Mouse (Mus musculus) myocyte (in vitro differentiated cells): ENCODE results near the gene Ptpro. TPM values are rescaled to one million over a fixed set of nuclear protein-coding genes. Genes with fewer than 3 reads are reported as not detected.

ENCODE experiments used
- H3K27me3 ChIP-seq: one replicate; pipeline ENCODE4 v1.6.1; 2011; ENCODE audit not compliant: control insufficient read depth, insufficient read depth, insufficient read length
- H3K36me3 ChIP-seq: one replicate; pipeline ENCODE4 v1.6.1; 2011; ENCODE audit not compliant: control insufficient read depth, insufficient read depth
- H3K4me2 ChIP-seq: one replicate; pipeline ENCODE4 v1.6.1; 2011; ENCODE audit warnings: low read depth, control low read depth
- H3K4me3 ChIP-seq: one replicate; pipeline ENCODE4 v1.5.1; 2011; ENCODE audit warnings: mild to moderate bottlenecking, control low read depth, moderate library complexity
- H3K79me2 ChIP-seq: one replicate; pipeline ENCODE4 v1.6.1; 2011; ENCODE audit not compliant: control insufficient read depth, insufficient read depth
- H3ac ChIP-seq: one replicate; pipeline ENCODE4 v1.6.1; 2011; ENCODE audit not compliant: control insufficient read depth, insufficient read length
- CEBPB ChIP-seq: IDR thresholded peaks from 2 replicates; pipeline ENCODE4 v1.6.1; 2011; ENCODE audit warnings: mild to moderate bottlenecking, moderate library complexity; ENCODE audit not compliant: poor library complexity, insufficient read depth, severe bottlenecking
- E2F4 ChIP-seq: IDR thresholded peaks from one replicate; pipeline ENCODE4 v1.6.1; 2011; ENCODE audit warnings: mild to moderate bottlenecking, control low read depth, moderate library complexity; ENCODE audit not compliant: insufficient read depth
- MAX ChIP-seq: IDR thresholded peaks from one replicate; pipeline ENCODE4 v1.6.1; 2011; ENCODE audit warnings: low read depth, mild to moderate bottlenecking, control low read depth
- MYOD1 ChIP-seq, 3 experiments: IDR thresholded peaks; one replicate each; pipeline ENCODE4 v1.6.1; 2011; ENCODE audit warnings: control low read depth in 2 of 3, low read depth in 2 of 3, mild to moderate bottlenecking in 2 of 3, moderate library complexity in 1 of 3; ENCODE audit not compliant: insufficient read length in 2 of 3, control insufficient read depth in 1 of 3
- MYOG ChIP-seq, 3 experiments: IDR thresholded peaks; one replicate each; pipeline ENCODE4 v1.6.1; 2011; ENCODE audit warnings: control low read depth in 2 of 3, low read depth in 2 of 3, mild to moderate bottlenecking in 2 of 3; ENCODE audit not compliant: insufficient read length in 2 of 3, control insufficient read depth in 1 of 3, insufficient read depth in 1 of 3
- POLR2A ChIP-seq: IDR thresholded peaks from one replicate; pipeline ENCODE4 v1.6.1; 2011; ENCODE audit warnings: low read depth, mild to moderate bottlenecking, control low read depth, moderate library complexity; ENCODE audit not compliant: insufficient read length
- POLR2AphosphoS2 ChIP-seq: IDR thresholded peaks from one replicate; pipeline ENCODE4 v1.6.1; 2011; ENCODE audit warnings: low read depth, control low read depth; ENCODE audit not compliant: insufficient read length
- REST ChIP-seq: IDR thresholded peaks from one replicate; pipeline ENCODE4 v1.6.1; 2011; ENCODE audit warnings: mild to moderate bottlenecking, control low read depth, moderate library complexity; ENCODE audit not compliant: insufficient read depth, insufficient read length
- SRF ChIP-seq: IDR thresholded peaks from one replicate; pipeline ENCODE4 v1.6.1; 2011; ENCODE audit warnings: low read depth; ENCODE audit not compliant: control insufficient read depth, insufficient read length
- TCF12 ChIP-seq: IDR thresholded peaks from one replicate; pipeline ENCODE4 v1.6.1; 2011; ENCODE audit warnings: mild to moderate bottlenecking, control low read depth; ENCODE audit not compliant: poor library complexity, insufficient read depth, severe bottlenecking
- TCF3 ChIP-seq: IDR thresholded peaks from one replicate; pipeline ENCODE4 v1.6.1; 2011; ENCODE audit warnings: low read depth, control low read depth; ENCODE audit not compliant: insufficient read length
- USF1 ChIP-seq: IDR thresholded peaks from one replicate; pipeline ENCODE4 v1.6.1; 2011; ENCODE audit warnings: low read depth, mild to moderate bottlenecking, control low read depth, moderate library complexity
- polyA plus RNA-seq: library from polyadenylated mRNA; unstranded; fragments of >200 nt; fragmentation: generic; extraction: Trizol; gene quantifications from one replicate; pipeline ENCODE4 v1.2.1, GENCODE M21; 2012; ENCODE audit warnings: missing spikeins

The Ptpro gene
- polyA plus RNA-seq, 1 experiment: not detected

GRCm38 (mm10) chr6:137286376-137286775, 34.3 kb downstream of the Ptpro start:
- no peaks in the 10 kb centered on the region for H3K36me3 ChIP-seq

GRCm38 (mm10) chr6:137287788-137288187, 35.7 kb downstream of the Ptpro start:
- Histone ChIP-seq H3K27me3 (no peaks in the 10 kb centered on the region), H3ac (no peak overlapping the region), H3K4me2 (no peak overlapping the region), H3K79me2 (no peaks in the 10 kb centered on the region), H3K36me3 (no peaks in the 10 kb centered on the region), H3K4me3 (no peak overlapping the region)
- TF ChIP-seq POLR2AphosphoS2 (no peak), SRF (no peak), E2F4 (no peak), MAX (no peak), CEBPB (no peak)

More at GRCm38 (mm10) chr6:137286376-137286775, 34.3 kb downstream of the Ptpro start:
- Histone ChIP-seq H3K27me3 (peaks cover 9% of the 10 kb centered on the region), H3K4me3 (no peak overlapping the region), H3K4me2 (no peak overlapping the region), H3K79me2 (no peaks in the 10 kb centered on the region), H3ac (no peak overlapping the region)
- no peak for TF ChIP-seq MYOG (IDR thresholded peaks at IDR 0.05; ENCODE audit: control insufficient read depth in 1 of 3, insufficient read depth in 1 of 3, insufficient read length in 2 of 3, low read depth in 2 of 3)
- TF ChIP-seq MYOD1 (IDR thresholded peaks at IDR 0.05; ENCODE audit: control insufficient read depth in 1 of 3, insufficient read length in 2 of 3, low read depth in 2 of 3): no peak
- TF ChIP-seq TCF12: no peak
- no peak for TF ChIP-seq POLR2AphosphoS2
- TF ChIP-seq REST: no peak
- no peak for TF ChIP-seq USF1
- TF ChIP-seq POLR2A: no peak
- TF ChIP-seq CEBPB: no peak
- no peak for TF ChIP-seq TCF3
- TF ChIP-seq SRF: no peak
- TF ChIP-seq E2F4: no peak

- Histone ChIP-seq H3ac (no peak overlapping the region), H3K27me3 (no peaks in the 10 kb centered on the region), H3K4me3 (no peak overlapping the region), H3K79me2 (no peaks in the 10 kb centered on the region), H3K36me3 (no peaks in the 10 kb centered on the region), H3K4me2 (no peak overlapping the region)
- TF ChIP-seq MYOG (IDR thresholded peaks at IDR 0.05; ENCODE audit: control insufficient read depth in 1 of 3, insufficient read depth in 1 of 3, insufficient read length in 2 of 3, low read depth in 2 of 3) (no peak), USF1 (no peak), POLR2AphosphoS2 (no peak), E2F4 (no peak), CEBPB (no peak), REST (no peak), MYOD1 (IDR thresholded peaks at IDR 0.05; ENCODE audit: control insufficient read depth in 1 of 3, insufficient read length in 2 of 3, low read depth in 2 of 3) (no peak), POLR2A (no peak)
Measured at GRCm38 (mm10) chr6:137288264-137288663, 36.1 kb downstream of the Ptpro start.

- H3K27me3 ChIP-seq: no peaks in the 10 kb centered on the region
- no peak overlapping the region for H3K4me2 ChIP-seq
- TF ChIP-seq E2F4: no peak
- TF ChIP-seq POLR2AphosphoS2: no peak
- TF ChIP-seq REST: no peak
- no peak overlapping the region for H3K4me3 ChIP-seq
- H3K36me3 ChIP-seq: no peaks in the 10 kb centered on the region
- no peaks in the 10 kb centered on the region for H3K79me2 ChIP-seq
- no peak overlapping the region for H3ac ChIP-seq
Measured at GRCm38 (mm10) chr6:137292421-137292820, 40.3 kb downstream of the Ptpro start.

GRCm38 (mm10) chr6:137294973-137295820, 43.1 kb downstream of the Ptpro start:
- TF ChIP-seq MYOD1 (IDR thresholded peaks at IDR 0.05; ENCODE audit: control insufficient read depth in 1 of 3, insufficient read length in 2 of 3, low read depth in 2 of 3): no peak
- no peak for TF ChIP-seq CEBPB
- TF ChIP-seq MYOG (IDR thresholded peaks at IDR 0.05; ENCODE audit: control insufficient read depth in 1 of 3, insufficient read depth in 1 of 3, insufficient read length in 2 of 3, low read depth in 2 of 3): no peak
- no peak for TF ChIP-seq POLR2AphosphoS2
- no peak for TF ChIP-seq TCF12
- TF ChIP-seq POLR2A: no peak
- TF ChIP-seq TCF3: no peak
- TF ChIP-seq MAX: no peak
- no peak for TF ChIP-seq REST
- TF ChIP-seq SRF: no peak
- no peak for TF ChIP-seq USF1
- TF ChIP-seq E2F4: no peak
- Histone ChIP-seq H3K4me2 (no peak overlapping the region), H3ac (no peak overlapping the region), H3K27me3 (no peaks in the 10 kb centered on the region), H3K36me3 (no peaks in the 10 kb centered on the region), H3K4me3 (no peak overlapping the region), H3K79me2 (no peaks in the 10 kb centered on the region)
